Mouse (Mus musculus): ENCODE results near the gene Pmp22.
A peak's percentile ranks its signal among the peaks of the same experiment; 100 is the strongest.

The Pmp22 gene

GRCm38 (mm10) chr11:63127513-63127912 is 1.3 kb upstream of the Pmp22 start:
- no peak for DNase-seq (ENCODE audit: low read depth, low spot score)

GRCm38 (mm10) chr11:63129375-63129774 is 593 bp downstream of the Pmp22 start:
- DNase-seq (ENCODE audit: low read depth, low spot score), result peak; percentile 23

- DNase-seq (ENCODE audit: low read depth, low spot score), result peak; percentile 22
These were observed 1.1 kb downstream of the Pmp22 start for GRCm38 (mm10) chr11:63129840-63130239.

- DNase-seq (ENCODE audit: low read depth, low spot score), result peak; percentile 98
These were observed 1.7 kb downstream of the Pmp22 start for GRCm38 (mm10) chr11:63130497-63130896.

- peak; percentile 80 for DNase-seq (ENCODE audit: low read depth, low spot score)
These were observed 2.4 kb downstream of the Pmp22 start for GRCm38 (mm10) chr11:63131001-63131692.

- peak; percentile 51 for DNase-seq (ENCODE audit: low read depth, low spot score)
These were observed 2.9 kb downstream of the Pmp22 start for GRCm38 (mm10) chr11:63131693-63132040.

- peak; percentile 53 for DNase-seq (ENCODE audit: low read depth, low spot score)
These were observed 3.3 kb downstream of the Pmp22 start for GRCm38 (mm10) chr11:63132151-63132500.

GRCm38 (mm10) chr11:63132501-63133435 is 4.0 kb downstream of the Pmp22 start:
- peak; percentile 79 for DNase-seq (ENCODE audit: low read depth, low spot score)

- no peak for DNase-seq (ENCODE audit: low read depth, low spot score)
These were observed 5.2 kb downstream of the Pmp22 start for GRCm38 (mm10) chr11:63134021-63134420.

- peak; percentile 69 for DNase-seq (ENCODE audit: low read depth, low spot score)
These were observed 6.1 kb downstream of the Pmp22 start for GRCm38 (mm10) chr11:63134742-63135482.

- DNase-seq (ENCODE audit: low read depth, low spot score), result peak; percentile 97
These were observed 6.8 kb downstream of the Pmp22 start for GRCm38 (mm10) chr11:63135622-63136021.

GRCm38 (mm10) chr11:63136205-63136604 is 7.4 kb downstream of the Pmp22 start:
- peak; percentile 14 for DNase-seq (ENCODE audit: low read depth, low spot score)

GRCm38 (mm10) chr11:63136836-63137416 is 8.1 kb downstream of the Pmp22 start:
- DNase-seq (ENCODE audit: low read depth, low spot score), result no peak

- DNase-seq (ENCODE audit: low read depth, low spot score), result no peak
These were observed 10.0 kb downstream of the Pmp22 start for GRCm38 (mm10) chr11:63138739-63139138.

- no peak for DNase-seq (ENCODE audit: low read depth, low spot score)
These were observed 13.5 kb downstream of the Pmp22 start for GRCm38 (mm10) chr11:63142311-63142710.

GRCm38 (mm10) chr11:63142816-63143215 is 14.0 kb downstream of the Pmp22 start:
- DNase-seq (ENCODE audit: low read depth, low spot score), result no peak

GRCm38 (mm10) chr11:63143486-63143885 is 14.7 kb downstream of the Pmp22 start:
- no peak for DNase-seq (ENCODE audit: low read depth, low spot score)

- no peak for DNase-seq (ENCODE audit: low read depth, low spot score)
These were observed 17.8 kb downstream of the Pmp22 start for GRCm38 (mm10) chr11:63146601-63147000.

GRCm38 (mm10) chr11:63148276-63148675 is 19.5 kb downstream of the Pmp22 start:
- DNase-seq (ENCODE audit: low read depth, low spot score), result no peak

- DNase-seq (ENCODE audit: low read depth, low spot score), result no peak
These were observed 23.1 kb downstream of the Pmp22 start for GRCm38 (mm10) chr11:63151857-63152256.

GRCm38 (mm10) chr11:63157117-63157516 is 28.3 kb downstream of the Pmp22 start:
- no peak for DNase-seq (ENCODE audit: low read depth, low spot score)

GRCm38 (mm10) chr11:63160926-63161325 is 32.1 kb downstream of the Pmp22 start:
- DNase-seq (ENCODE audit: low read depth, low spot score), result no peak
